In the genomic region with DNA sequence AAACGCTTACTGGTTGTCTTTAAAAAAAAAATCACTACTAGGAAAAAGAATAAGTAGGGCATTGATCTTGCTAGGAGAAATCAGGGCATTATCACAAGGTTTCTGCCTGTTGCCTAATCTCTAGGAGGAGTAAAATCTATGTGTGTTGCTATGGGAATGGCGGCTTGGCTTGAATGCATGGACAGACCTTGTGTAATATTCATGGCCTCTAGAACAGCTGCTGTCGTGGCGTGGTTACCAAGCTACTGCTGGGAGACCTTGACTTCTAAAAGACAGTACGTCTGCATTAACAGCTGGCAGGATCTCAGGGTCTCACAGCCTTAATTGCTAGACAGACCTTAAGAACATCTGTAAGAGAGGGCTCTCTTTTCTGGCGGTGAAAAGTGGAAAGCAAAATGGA, we compare ENCODE assay signal across 11 mouse cellular contexts.
DNase-seq lines count a peak whose midpoint lies in the region; ATAC-seq and TF ChIP-seq lines count a peak whose summit lies in the region.
"Had no signal": no experiment of that assay in that cellular context is flagged by ENCODE, and none has a peak within 500 bp of the region (broad histone marks: within the 10 kb centered on the region; RNA-seq: fewer than 3 reads in every experiment).

No protein-coding gene starts in this region.

- no peak for DNase-seq in forebrain, embryonic 10.5 days (ENCODE audit: extremely low spot score, low spot score)
- DNase-seq in adrenal gland, postnatal 10 days, result peak; percentile 32
- peak; percentile 53 for DNase-seq in midbrain, postnatal 0 days (ENCODE audit: low spot score)
- no peak for DNase-seq in spleen, postnatal 4 days (ENCODE audit: low spot score in 2 of 2)
- no peak for DNase-seq in spleen, postnatal 14 days (ENCODE audit: low spot score in 2 of 2)
- DNase-seq in cerebellum, adult 11-12 months, result no peak
- DNase-seq: kidney, adult 2 months had no signal

- H3K9ac ChIP-seq in forebrain, embryonic 15.5 days (replicated peaks), result no peak overlapping the region
- no peak overlapping the region for H3K9ac ChIP-seq in hindbrain, embryonic 13.5 days
- H3K9ac ChIP-seq in midbrain, postnatal 0 days (replicated peaks; ENCODE audit: low read length, poor library complexity, severe bottlenecking), result peak overlapping the region; percentile 61; the same call in 1 of the 2 replicates
- H3K9ac ChIP-seq: heart, embryonic 13.5 days had no signal

- 0 out of 2 replicates have a peak, but pooled peaks have one; percentile 37 for ATAC-seq in forebrain, embryonic 15.5 days (replicated peaks)
- ATAC-seq in hindbrain, embryonic 13.5 days (ENCODE audit: low FRiP score), result peak; percentile 60
- ATAC-seq in midbrain, postnatal 0 days (ENCODE audit: low FRiP score), result peak; percentile 61

- no peak overlapping the region for H3K4me2 ChIP-seq in forebrain, embryonic 15.5 days (replicated peaks)
- H3K4me2 ChIP-seq in hindbrain, embryonic 13.5 days, result peak overlapping the region; percentile 55; the same call in 1 of the 2 replicates
- peak overlapping the region; percentile 72 for H3K4me2 ChIP-seq in midbrain, postnatal 0 days (ENCODE audit: low read depth, low read length, poor library complexity, severe bottlenecking)
- H3K4me2 ChIP-seq: heart, embryonic 13.5 days had no signal

- no peak overlapping the region for H3K27ac ChIP-seq in forebrain, embryonic 15.5 days (replicated peaks)
- H3K27ac ChIP-seq in forebrain, embryonic 10.5 days, result no peak overlapping the region
- peak overlapping the region; percentile 31; the same call in 1 of the 2 replicates for H3K27ac ChIP-seq in hindbrain, embryonic 13.5 days
- peak overlapping the region; percentile 57 for H3K27ac ChIP-seq in midbrain, postnatal 0 days (ENCODE audit: low read depth, low read length)
- H3K27ac ChIP-seq: heart, embryonic 13.5 days; stomach, postnatal 0 days had no signal

- no peak overlapping the region for H3K4me3 ChIP-seq in forebrain, embryonic 15.5 days
- no peak overlapping the region for H3K4me3 ChIP-seq in forebrain, embryonic 10.5 days
- H3K4me3 ChIP-seq in hindbrain, embryonic 13.5 days, result no peak overlapping the region
- peak overlapping the region; percentile 52 for H3K4me3 ChIP-seq in midbrain, postnatal 0 days (ENCODE audit: low read depth, low read length)
- H3K4me3 ChIP-seq: heart, embryonic 13.5 days had no signal

- no peaks in the 10 kb centered on the region for H3K9me3 ChIP-seq in forebrain, embryonic 15.5 days
- H3K9me3 ChIP-seq in forebrain, embryonic 10.5 days, result no peaks in the 10 kb centered on the region
- no peaks in the 10 kb centered on the region for H3K9me3 ChIP-seq in hindbrain, embryonic 13.5 days
- H3K9me3 ChIP-seq in midbrain, postnatal 0 days (ENCODE audit: low read length), result no peaks in the 10 kb centered on the region
- H3K9me3 ChIP-seq: heart, embryonic 13.5 days had no signal

- WGBS in forebrain, embryonic 15.5 days, result 52% methylated on average over 6 of the region's 6 CpGs
- 81% methylated on average over 6 of the region's 6 CpGs for WGBS in forebrain, embryonic 10.5 days
- WGBS in hindbrain, embryonic 13.5 days, result 34% methylated on average over 6 of the region's 6 CpGs
- WGBS in midbrain, postnatal 0 days, result 19% methylated on average over 6 of the region's 6 CpGs

- peaks cover 12% of the 10 kb centered on the region for H3K4me1 ChIP-seq in forebrain, embryonic 15.5 days
- H3K4me1 ChIP-seq in forebrain, embryonic 10.5 days, result peaks cover 28% of the 10 kb centered on the region
- peaks cover 30% of the 10 kb centered on the region for H3K4me1 ChIP-seq in hindbrain, embryonic 13.5 days (replicated peaks)
- peaks cover 3% of the 10 kb centered on the region; the same call in 1 of the 2 replicates for H3K4me1 ChIP-seq in midbrain, postnatal 0 days (ENCODE audit: insufficient read depth, low read length)

- no peak for TF ChIP-seq CTCF in midbrain, postnatal 0 days (IDR thresholded peaks at IDR 0.05)

- no peaks in the 10 kb centered on the region for H3K36me3 ChIP-seq in forebrain, embryonic 15.5 days
- no peaks in the 10 kb centered on the region for H3K36me3 ChIP-seq in forebrain, embryonic 10.5 days (replicated peaks)
- no peaks in the 10 kb centered on the region for H3K36me3 ChIP-seq in hindbrain, embryonic 13.5 days
- H3K36me3 ChIP-seq in midbrain, postnatal 0 days (ENCODE audit: insufficient read depth, low read length), result no peaks in the 10 kb centered on the region
- H3K36me3 ChIP-seq: heart, embryonic 13.5 days had no signal

- H3K27me3 ChIP-seq in forebrain, embryonic 15.5 days, result no peaks in the 10 kb centered on the region
- 0 out of 2 replicates have a peak, but pooled peaks cover 8% of the 10 kb centered on the region for H3K27me3 ChIP-seq in forebrain, embryonic 10.5 days (ENCODE audit: poor library complexity, severe bottlenecking)
- no peaks in the 10 kb centered on the region for H3K27me3 ChIP-seq in hindbrain, embryonic 13.5 days
- no peaks in the 10 kb centered on the region for H3K27me3 ChIP-seq in midbrain, postnatal 0 days (ENCODE audit: insufficient read depth, low read length)
- H3K27me3 ChIP-seq: heart, embryonic 13.5 days had no signal

Comparison
In these comparisons a context has a peak if more than half of its experiments do, and no peak if none do; other contexts are left out.
1. H3K27ac ChIP-seq: peak in hindbrain, embryonic 13.5 days (single experiment) and midbrain, postnatal 0 days (single experiment); none in forebrain, embryonic 15.5 days (single experiment) and forebrain, embryonic 10.5 days (single experiment).
2. DNase-seq: peak in adrenal gland, postnatal 10 days (single experiment) and midbrain, postnatal 0 days (single experiment); none in forebrain, embryonic 10.5 days (single experiment), spleen, postnatal 4 days (0 of 2), spleen, postnatal 14 days (0 of 2) and cerebellum, adult 11-12 months (single experiment).
3. Peak in every context shown above with its lines, with median percentiles within 50 percentile points of each other: ATAC-seq.